Mouse (Mus musculus) lung, adult 18-20 months (tissue): Measurements from ENCODE around the gene 5430427O19Rik.

Source experiments
- DNase-seq, 2 experiments: peaks; one replicate each; pipeline ENCODE4 v3.0.0; 2022; ENCODE audit warnings: mixed read lengths in 2 of 2

The 5430427O19Rik gene

GRCm38 (mm10) chrX:85869914-85870483, at the start of gene 5430427O19Rik:
5430427O19Rik (plus strand) TSS chrX:85870354.
- DNase-seq: peak in 1 of 2 experiments; percentile 10

- no peak for DNase-seq
Measured at GRCm38 (mm10) chrX:85827719-85828453, 42.3 kb upstream of the 5430427O19Rik start.

DNA sequence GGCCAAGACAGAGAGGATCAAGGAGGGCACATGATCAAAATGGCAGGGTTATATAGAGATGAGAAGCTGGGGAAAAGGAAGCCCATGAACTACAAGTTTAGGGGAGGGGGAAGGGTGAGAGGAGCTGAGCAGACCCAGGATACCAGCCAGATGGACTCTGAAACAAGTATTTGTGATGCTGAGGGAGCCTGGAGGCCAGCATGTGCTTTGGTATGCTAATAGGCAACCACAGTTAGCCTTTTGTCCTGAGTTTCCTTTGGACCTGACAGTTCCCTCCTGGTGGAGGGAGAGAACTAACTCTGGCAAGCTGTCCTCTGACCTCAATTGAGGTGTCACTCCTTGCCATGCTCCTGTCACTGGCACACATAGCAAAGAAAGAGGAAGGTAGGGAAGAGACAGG, 41.2 kb upstream of the 5430427O19Rik start:
- no peak for DNase-seq

DNA sequence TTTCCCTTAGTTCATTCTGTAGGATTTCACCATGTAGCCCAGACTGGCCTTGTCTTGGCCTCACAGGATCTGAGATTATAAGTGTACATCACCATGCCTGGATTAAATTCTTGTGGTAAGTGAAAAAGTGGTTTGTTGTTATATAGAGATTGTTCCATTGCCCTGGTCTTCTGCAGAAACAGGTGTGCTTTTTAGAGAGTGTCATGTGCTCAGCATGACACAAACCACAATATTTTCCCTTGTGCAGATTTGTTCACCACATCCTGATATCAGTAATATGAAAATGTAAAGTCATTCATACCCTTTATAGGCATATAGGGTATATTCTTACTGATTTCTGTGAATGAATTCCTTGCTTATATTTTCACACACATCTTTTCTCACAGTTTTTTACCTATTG, 31.0 kb upstream of the 5430427O19Rik start:
- DNase-seq: no peak

GRCm38 (mm10) chrX:85855938-85856337, 14.2 kb upstream of the 5430427O19Rik start:
- DNase-seq: no peak

DNA sequence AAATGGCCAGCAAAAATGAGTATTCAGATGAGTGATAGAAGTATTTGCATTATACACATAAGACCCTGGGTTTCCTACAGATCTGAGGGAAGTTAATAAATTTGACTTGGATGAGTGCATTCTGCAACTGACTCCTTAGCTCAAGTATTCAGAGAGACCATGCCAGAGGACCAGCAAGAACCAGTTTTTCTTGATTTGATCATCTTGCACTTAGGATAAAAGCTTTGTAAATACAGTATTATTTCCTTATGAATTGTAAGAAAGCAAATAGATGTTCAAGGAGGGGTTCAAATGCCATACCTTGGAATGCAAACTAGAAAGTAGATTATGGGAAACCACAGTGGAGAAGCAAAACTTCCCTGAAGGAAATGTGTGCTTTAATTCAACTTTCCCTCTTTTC, 13.0 kb upstream of the 5430427O19Rik start:
- DNase-seq: peak in 1 of 2 experiments; percentile 12

DNA sequence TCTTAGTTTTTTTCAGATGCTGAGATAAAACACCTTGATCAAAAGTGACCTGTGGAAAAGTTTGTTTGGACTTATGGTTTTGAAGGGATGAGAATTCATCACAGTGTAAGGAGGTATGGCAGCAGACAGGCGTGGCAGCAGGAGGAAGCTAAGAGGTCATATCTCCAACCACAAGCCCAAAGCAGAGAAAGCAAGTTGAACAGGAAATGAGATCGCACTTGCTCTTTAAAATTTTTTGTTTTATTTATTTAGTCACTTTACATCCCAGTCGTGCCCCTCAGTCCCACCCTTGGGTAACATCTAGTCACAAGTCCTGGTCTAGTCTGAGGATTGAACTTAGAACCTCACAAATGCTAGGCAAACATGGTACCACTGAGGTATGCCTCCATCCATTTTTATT, 2.1 kb upstream of the 5430427O19Rik start:
- DNase-seq: no peak

DNA sequence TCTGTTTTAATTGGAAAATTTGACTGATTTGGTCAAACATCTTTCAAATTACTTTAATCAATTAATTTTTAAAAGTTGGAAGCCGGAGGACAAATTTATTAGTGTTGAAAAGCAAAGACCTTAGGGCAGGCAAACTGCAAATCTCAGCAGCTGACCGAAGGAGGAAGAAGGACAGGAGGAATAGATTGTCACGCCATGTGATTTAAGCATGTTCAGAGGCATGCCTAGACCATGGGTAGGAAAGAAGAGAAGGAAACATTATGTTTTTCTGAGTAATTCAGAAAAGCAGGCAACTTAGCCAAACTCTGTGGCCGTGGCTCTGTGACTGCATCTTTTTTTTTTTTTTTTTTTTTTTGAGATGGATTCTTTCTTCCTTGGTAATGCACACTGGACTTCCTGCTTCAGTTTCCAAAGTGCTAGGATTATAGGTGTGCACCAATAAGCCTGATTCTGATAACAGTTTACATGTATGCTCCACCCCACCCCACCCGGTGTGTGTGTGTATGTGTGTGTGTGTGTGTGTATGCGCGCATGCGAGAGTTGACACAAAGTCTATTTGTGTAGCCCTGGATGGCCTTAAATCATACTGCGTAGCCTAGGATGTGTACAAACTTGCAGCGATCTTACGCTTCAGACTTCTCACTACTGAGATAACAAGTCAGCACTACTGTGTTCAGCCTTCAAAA, 1.4 kb downstream of the 5430427O19Rik start:
- no peak for DNase-seq

GRCm38 (mm10) chrX:85874367-85874766, 4.2 kb downstream of the 5430427O19Rik start:
- DNase-seq: no peak

GRCm38 (mm10) chrX:85875951-85876350, 5.8 kb downstream of the 5430427O19Rik start:
- no peak for DNase-seq

DNA sequence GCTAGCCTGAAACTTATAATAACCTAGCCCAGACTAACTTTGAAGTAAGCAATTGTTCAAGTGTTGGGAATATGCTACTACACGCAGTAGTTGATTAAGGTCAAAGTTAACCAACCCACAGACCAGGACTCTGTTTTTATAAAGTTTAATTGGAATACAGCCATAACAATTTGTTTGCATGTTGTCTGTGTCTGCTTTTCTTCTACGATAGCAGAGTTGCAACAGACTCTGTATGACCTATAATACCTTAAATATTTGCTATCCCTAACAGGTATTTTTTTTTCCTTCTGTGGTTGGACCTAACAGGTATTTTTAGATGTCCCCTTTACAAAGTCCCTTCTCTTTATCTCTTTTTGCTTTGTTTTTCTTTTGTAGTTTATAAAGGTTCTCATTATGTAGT, 7.6 kb downstream of the 5430427O19Rik start:
- DNase-seq: no peak

GRCm38 (mm10) chrX:85878293-85878692, 8.1 kb downstream of the 5430427O19Rik start:
- DNase-seq: no peak

DNA sequence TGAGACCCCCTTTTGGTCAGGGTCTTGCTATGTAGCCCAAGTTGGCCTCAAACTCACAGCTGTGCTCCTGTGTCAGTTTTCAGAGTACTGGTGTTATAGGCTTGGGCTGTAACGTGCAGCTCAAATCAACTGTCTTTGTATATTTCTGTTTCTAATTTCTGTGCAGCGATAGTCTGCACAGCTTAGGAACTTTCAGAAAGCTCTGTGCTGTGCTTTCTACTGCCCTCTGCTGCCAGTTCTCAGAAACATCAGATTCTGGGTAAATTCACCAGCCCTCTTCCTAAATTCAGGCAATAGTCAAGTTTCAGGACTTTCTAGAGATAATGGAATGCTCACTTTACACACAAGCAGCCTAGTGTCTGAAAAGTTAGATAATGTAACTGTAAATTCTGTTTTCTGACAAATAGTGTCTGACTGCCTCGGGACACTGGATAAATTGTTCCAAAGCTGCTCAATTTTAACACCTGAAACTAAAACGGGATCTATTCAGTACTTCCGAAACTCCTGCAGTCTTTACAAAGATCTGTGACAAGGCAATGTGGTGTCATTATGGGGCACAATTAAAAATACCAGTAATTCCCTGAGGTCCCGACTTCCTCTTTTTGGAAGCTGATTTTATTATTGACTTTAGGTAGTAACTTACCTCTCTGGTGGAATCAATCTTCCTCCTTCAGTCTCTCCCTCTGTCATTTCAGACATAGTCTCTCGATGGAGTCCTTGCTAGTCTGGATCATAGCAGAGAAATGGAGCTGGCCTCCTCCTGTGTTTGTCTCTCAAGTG, 9.2 kb downstream of the 5430427O19Rik start:
- peak; percentile 9 to 21 for DNase-seq

- no peak for DNase-seq
Measured at GRCm38 (mm10) chrX:85886651-85887050, 16.5 kb downstream of the 5430427O19Rik start.

- no peak for DNase-seq
Measured at GRCm38 (mm10) chrX:85901195-85901594, 31.0 kb downstream of the 5430427O19Rik start.

GRCm38 (mm10) chrX:85919034-85919433, 48.9 kb downstream of the 5430427O19Rik start:
- DNase-seq: peak; percentile 2 to 30

DNA sequence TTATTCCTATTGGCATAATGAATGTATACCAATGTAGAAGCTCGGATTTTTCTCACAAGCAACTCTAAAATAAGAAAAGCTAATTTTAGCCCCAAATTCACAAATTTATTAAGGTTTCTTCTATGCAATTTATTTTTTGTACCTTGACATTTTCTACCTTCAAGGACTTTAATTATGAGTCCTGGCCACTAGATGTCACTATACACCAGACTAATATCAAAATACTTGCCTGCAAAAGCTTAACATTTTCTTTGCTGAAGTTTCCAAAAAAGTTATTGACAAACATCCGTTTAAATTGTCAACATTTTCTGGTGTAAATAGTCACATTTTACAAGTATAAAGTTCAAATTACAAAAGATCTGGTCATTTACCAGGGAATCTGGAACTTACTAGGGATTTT, 62.8 kb downstream of the 5430427O19Rik start:
- DNase-seq: no peak
